Mouse (Mus musculus): ENCODE measurements around the gene Pald1. TPM values are rescaled to one million over a fixed set of nuclear protein-coding genes. Genes with fewer than 3 reads are reported as not detected.

The Pald1 gene
- polyA plus RNA-seq, 1 experiment from 2014 or later = 27.8 TPM

GRCm38 (mm10) chr10:61381823-61382222, 1.5 kb downstream of the Pald1 start:
- no peak for ATAC-seq (ENCODE audit: low FRiP score)
- H3K9me3 ChIP-seq (replicated peaks) = no peaks in the 10 kb centered on the region
- peak overlapping the region; percentile 79 for H3K27ac ChIP-seq (replicated peaks)
- H3K27me3 ChIP-seq (replicated peaks) = no peaks in the 10 kb centered on the region
- no peaks in the 10 kb centered on the region for H3K36me3 ChIP-seq
- H3K4me2 ChIP-seq = peak overlapping the region; percentile 81
- peaks cover 67% of the 10 kb centered on the region for H3K4me1 ChIP-seq
- WGBS = 13% methylated on average over 8 of the region's 8 CpGs
- H3K9ac ChIP-seq (replicated peaks) = peak overlapping the region; percentile 74; the same call in 1 of the 2 replicates
- peak overlapping the region; percentile 65 for H3K4me3 ChIP-seq (replicated peaks)

DNA sequence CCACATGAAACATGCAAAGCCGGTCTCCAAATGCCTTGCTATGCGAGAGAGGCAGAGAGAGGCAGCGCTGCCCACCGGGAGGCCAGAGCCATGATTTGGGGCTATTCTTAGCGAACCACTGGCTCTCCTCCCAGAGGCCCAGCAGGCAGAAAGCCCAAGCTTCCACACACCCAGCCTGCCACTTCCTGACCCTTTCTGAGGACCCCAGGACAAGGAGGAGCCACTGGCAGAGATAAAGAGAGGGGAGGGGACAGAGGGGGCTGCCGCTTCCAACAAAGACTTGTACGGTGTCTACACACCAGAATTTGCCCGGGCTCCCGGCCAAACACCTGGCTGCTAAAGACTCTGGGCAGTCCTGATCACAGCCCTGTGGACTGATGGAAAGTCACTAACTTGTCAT, 3.1 kb downstream of the Pald1 start:
- Histone ChIP-seq H3K27me3 (replicated peaks) (no peaks in the 10 kb centered on the region), H3K27ac (replicated peaks) (peak overlapping the region; percentile 63), H3K36me3 (no peaks in the 10 kb centered on the region), H3K9me3 (replicated peaks) (no peaks in the 10 kb centered on the region), H3K4me1 (peaks cover 77% of the 10 kb centered on the region), H3K9ac (replicated peaks) (no peak overlapping the region), H3K4me2 (peak overlapping the region; percentile 81), H3K4me3 (replicated peaks) (peak overlapping the region; percentile 65)
- ATAC-seq (ENCODE audit: low FRiP score) = no peak
- WGBS = 14% methylated on average over 9 of the region's 9 CpGs

GRCm38 (mm10) chr10:61379340-61380040, 3.8 kb downstream of the Pald1 start:
- Histone ChIP-seq H3K4me3 (replicated peaks) (peak overlapping the region; percentile 65), H3K4me1 (peaks cover 76% of the 10 kb centered on the region), H3K36me3 (no peaks in the 10 kb centered on the region), H3K9me3 (replicated peaks) (no peaks in the 10 kb centered on the region), H3K27me3 (replicated peaks) (no peaks in the 10 kb centered on the region), H3K27ac (replicated peaks) (peak overlapping the region; percentile 63), H3K4me2 (peak overlapping the region; percentile 81), H3K9ac (replicated peaks) (no peak overlapping the region)
- no peak for ATAC-seq (ENCODE audit: low FRiP score)
- 78% methylated on average over 13 of the region's 13 CpGs for WGBS

DNA sequence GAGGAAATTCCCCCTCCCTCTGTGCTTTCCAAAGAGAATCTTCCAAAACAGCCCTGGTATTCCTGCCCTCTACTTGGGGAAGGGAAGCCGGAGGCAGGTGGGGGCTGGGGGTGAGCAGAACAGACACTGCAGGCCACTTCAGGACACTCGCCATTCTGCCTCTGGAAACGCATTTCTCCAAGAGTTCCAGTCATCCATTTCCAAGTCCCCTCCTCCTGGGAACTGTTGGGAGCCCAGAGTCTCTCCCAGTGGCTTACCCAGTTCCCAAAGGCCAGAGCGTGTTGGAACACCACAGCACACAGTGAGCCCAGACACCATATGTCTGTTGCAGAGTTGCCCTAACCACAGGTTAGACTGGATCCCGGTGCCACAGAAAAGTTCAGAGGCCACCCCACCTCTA, 4.6 kb downstream of the Pald1 start:
- no peak for ATAC-seq (ENCODE audit: low FRiP score)
- Histone ChIP-seq H3K36me3 (no peaks in the 10 kb centered on the region), H3K4me3 (replicated peaks) (no peak overlapping the region), H3K9me3 (replicated peaks) (no peaks in the 10 kb centered on the region), H3K9ac (replicated peaks) (no peak overlapping the region), H3K4me1 (peaks cover 68% of the 10 kb centered on the region), H3K27ac (replicated peaks) (no peak overlapping the region), H3K4me2 (no peak overlapping the region), H3K27me3 (replicated peaks) (no peaks in the 10 kb centered on the region)
- WGBS = 92% methylated on average over 5 of the region's 5 CpGs

DNA sequence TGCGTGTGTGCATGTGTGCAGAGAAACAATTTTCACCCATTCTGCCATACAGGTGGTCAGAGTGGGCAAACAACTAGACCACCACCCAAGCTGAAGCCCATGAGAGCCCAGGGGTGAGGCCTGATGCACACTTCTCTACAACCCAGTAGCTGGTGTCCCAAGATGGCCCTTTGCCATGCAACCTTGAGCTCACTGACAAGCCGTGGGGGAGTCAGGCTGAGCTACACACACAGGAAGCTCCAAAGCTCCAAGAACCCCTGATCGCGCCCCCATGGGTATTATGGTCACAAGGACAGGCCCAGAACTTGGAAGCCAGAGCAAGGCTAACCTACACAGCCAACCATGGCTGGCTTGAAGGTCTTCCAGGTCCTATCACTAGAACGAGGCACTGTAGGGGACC, 5.3 kb downstream of the Pald1 start:
- no peak overlapping the region for H3K9ac ChIP-seq (replicated peaks)
- no peak overlapping the region for H3K27ac ChIP-seq (replicated peaks)
- H3K9me3 ChIP-seq (replicated peaks) = no peaks in the 10 kb centered on the region
- no peaks in the 10 kb centered on the region for H3K27me3 ChIP-seq (replicated peaks)
- no peak overlapping the region for H3K4me3 ChIP-seq (replicated peaks)
- ATAC-seq (ENCODE audit: low FRiP score) = no peak
- WGBS = 94% methylated on average over 5 of the region's 5 CpGs
- H3K36me3 ChIP-seq = no peaks in the 10 kb centered on the region
- no peak overlapping the region for H3K4me2 ChIP-seq
- H3K4me1 ChIP-seq = peaks cover 66% of the 10 kb centered on the region

DNA sequence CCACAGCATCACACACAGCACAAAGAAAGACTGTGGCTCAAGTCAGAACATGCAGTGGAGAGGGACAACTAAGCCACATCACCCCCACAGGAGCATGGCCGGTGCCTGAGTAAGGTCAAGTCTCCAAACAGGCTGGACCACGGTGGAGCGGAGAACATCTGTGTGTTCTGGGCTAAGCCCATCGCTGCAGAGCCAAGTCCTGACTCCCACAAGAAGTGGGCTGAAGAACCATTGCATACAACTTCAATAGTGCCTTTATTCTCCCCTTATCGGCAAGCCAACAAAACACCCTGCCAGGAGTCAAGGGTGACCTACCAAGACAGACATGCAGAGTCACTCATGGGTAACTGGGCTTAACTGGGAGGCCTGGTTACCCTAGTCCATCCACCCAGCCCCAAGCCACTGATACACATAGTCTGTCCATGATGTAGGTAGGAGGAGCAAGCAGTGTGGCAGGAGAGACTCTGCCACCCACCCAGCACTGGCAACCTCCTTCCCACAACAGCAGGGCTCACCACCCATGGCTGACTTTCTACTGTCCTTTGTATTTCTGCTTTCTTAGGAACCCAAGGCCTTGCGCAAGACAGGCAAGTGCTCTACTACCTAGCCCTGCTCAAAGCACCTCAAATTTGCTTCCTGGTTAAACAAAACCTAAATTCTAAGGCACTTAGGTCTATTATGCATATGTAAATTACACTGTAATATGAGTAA, 8.4 kb downstream of the Pald1 start:
- Histone ChIP-seq H3K4me1 (peaks cover 60% of the 10 kb centered on the region), H3K4me2 (no peak overlapping the region), H3K9me3 (replicated peaks) (no peaks in the 10 kb centered on the region), H3K27me3 (replicated peaks) (no peaks in the 10 kb centered on the region), H3K9ac (replicated peaks) (no peak overlapping the region), H3K36me3 (no peaks in the 10 kb centered on the region), H3K27ac (replicated peaks) (no peak overlapping the region), H3K4me3 (replicated peaks) (no peak overlapping the region)
- ATAC-seq (ENCODE audit: low FRiP score) = no peak
- 74% methylated on average over 6 of the region's 6 CpGs for WGBS

DNA sequence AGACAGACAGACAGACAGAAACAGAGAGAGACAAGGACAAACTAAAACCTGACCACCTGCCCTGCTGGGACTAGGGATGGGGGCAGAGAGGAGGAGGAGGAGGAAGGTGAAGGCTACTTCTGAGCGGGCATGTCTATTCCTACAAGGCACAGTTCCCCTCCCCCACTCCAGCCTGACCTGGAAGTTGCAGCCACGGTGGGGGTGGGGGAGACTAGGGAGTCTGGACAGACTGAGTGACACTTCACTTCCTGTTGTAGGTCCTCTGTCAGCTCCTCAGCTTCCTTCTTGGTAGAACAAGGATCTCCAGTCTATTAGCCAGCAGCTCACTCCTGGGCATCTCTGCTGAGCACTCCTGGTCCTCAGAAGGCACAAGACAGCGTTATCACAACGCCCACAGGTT, 9.3 kb downstream of the Pald1 start:
- ATAC-seq (ENCODE audit: low FRiP score) = no peak
- Histone ChIP-seq H3K4me2 (no peak overlapping the region), H3K4me1 (peaks cover 51% of the 10 kb centered on the region), H3K9me3 (replicated peaks) (no peaks in the 10 kb centered on the region), H3K27me3 (replicated peaks) (no peaks in the 10 kb centered on the region), H3K9ac (replicated peaks) (no peak overlapping the region), H3K27ac (replicated peaks) (no peak overlapping the region), H3K36me3 (no peaks in the 10 kb centered on the region), H3K4me3 (replicated peaks) (no peak overlapping the region)
- 56% methylated on average over 4 of the region's 4 CpGs for WGBS

- Histone ChIP-seq H3K4me1 (peaks cover 39% of the 10 kb centered on the region), H3K4me3 (replicated peaks) (no peak overlapping the region), H3K27ac (replicated peaks) (0 out of 2 replicates have a peak overlapping the region, but pooled peaks have one; percentile 66), H3K9me3 (replicated peaks) (no peaks in the 10 kb centered on the region), H3K9ac (replicated peaks) (no peak overlapping the region), H3K4me2 (no peak overlapping the region), H3K36me3 (no peaks in the 10 kb centered on the region), H3K27me3 (replicated peaks) (no peaks in the 10 kb centered on the region)
- ATAC-seq (ENCODE audit: low FRiP score) = peak; percentile 36; the same call in 1 of the 2 replicates
- WGBS = 61% methylated on average over 4 of the region's 4 CpGs
Measured at GRCm38 (mm10) chr10:61372585-61372923, 10.8 kb downstream of the Pald1 start.

DNA sequence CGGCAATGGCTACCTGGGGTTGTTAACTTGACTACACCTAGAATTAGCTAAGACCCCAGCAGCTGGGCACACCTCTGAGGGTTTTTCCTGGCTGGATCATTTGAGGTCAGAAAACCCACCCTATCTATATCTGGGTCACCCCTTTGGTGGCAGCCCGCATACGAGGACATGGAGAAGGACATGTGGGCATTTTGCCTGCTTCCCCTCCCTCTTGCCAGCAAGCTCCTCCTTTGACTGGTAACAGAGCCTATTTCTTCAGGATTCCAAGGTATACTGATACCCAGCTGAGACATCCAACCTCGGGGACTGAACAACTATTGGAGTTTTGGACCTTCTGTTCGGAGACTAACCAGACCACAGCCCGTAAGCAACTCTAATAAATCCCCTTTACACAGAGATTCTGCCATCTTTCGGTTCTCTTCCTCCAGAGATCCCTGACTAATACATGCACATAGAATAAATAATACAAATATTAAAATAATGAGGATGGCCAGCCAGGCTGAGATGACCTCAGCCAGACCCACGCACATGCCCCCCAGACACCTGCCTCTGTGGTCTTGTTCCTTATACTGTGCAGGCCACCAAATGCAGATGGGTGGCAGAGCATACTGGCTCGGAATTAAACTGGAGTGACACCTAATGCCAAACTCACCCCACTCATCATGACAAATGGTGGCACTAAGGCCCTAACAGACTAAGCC, 11.3 kb downstream of the Pald1 start:
- no peaks in the 10 kb centered on the region for H3K36me3 ChIP-seq
- 87% methylated on average over 9 of the region's 9 CpGs for WGBS
- H3K9me3 ChIP-seq (replicated peaks) = no peaks in the 10 kb centered on the region
- 0 out of 2 replicates have a peak, but pooled peaks have one; percentile 4 for ATAC-seq (ENCODE audit: low FRiP score)
- no peak overlapping the region for H3K9ac ChIP-seq (replicated peaks)
- no peak overlapping the region for H3K27ac ChIP-seq (replicated peaks)
- no peaks in the 10 kb centered on the region for H3K27me3 ChIP-seq (replicated peaks)
- peaks cover 35% of the 10 kb centered on the region for H3K4me1 ChIP-seq
- no peak overlapping the region for H3K4me3 ChIP-seq (replicated peaks)
- no peak overlapping the region for H3K4me2 ChIP-seq

DNA sequence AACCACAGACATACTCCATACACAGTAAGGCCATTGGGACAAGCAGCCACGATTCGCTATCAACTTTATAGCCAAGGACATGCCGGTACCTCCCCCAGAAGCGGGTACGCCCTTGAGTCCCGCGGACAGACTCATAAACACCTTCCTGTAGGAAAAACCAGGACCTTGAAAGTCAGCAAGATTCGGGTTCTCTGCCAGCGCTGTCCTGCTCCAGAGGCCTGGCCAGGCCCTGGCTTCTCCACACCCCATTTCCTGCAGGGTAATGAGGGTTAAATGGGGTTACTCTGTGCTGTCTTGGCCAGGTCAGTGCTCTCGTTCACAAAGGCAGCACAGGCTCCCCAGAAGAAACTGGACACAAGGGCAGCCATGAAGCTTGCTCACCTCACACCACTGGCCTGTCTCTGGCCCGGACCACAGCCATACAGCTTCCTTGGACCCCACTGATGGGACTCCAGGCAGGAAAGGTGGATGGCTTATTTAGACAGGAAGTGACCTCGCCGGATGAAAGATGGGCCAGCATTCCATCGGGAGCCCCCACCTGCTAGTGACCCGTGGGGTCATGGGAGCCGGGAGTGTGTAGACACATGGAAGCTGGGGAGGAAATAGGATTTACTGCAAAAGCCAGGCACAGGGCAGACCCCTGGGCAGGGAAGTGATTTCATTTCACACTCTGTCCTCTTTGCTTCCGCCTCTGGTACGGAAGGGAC, 12.9 kb downstream of the Pald1 start:
- Histone ChIP-seq H3K4me2 (no peak overlapping the region), H3K9me3 (replicated peaks) (no peaks in the 10 kb centered on the region), H3K27me3 (replicated peaks) (no peaks in the 10 kb centered on the region), H3K9ac (replicated peaks) (no peak overlapping the region), H3K27ac (replicated peaks) (peak overlapping the region; percentile 60), H3K36me3 (no peaks in the 10 kb centered on the region), H3K4me1 (peaks cover 32% of the 10 kb centered on the region), H3K4me3 (replicated peaks) (no peak overlapping the region)
- no peak for ATAC-seq (ENCODE audit: low FRiP score)
- 69% methylated on average over 18 of the region's 18 CpGs for WGBS

- Histone ChIP-seq H3K36me3 (no peaks in the 10 kb centered on the region), H3K9me3 (replicated peaks) (no peaks in the 10 kb centered on the region), H3K4me1 (peaks cover 27% of the 10 kb centered on the region), H3K27ac (replicated peaks) (peak overlapping the region; percentile 60), H3K9ac (replicated peaks) (no peak overlapping the region), H3K4me3 (replicated peaks) (no peak overlapping the region), H3K27me3 (replicated peaks) (no peaks in the 10 kb centered on the region), H3K4me2 (no peak overlapping the region)
- no peak for ATAC-seq (ENCODE audit: low FRiP score)
- WGBS = 71% methylated on average over 5 of the region's 5 CpGs
Measured at GRCm38 (mm10) chr10:61369755-61370154, 13.6 kb downstream of the Pald1 start.
